Mouse (Mus musculus) spleen, adult 2 months (tissue): ENCODE results near the gene Tmem131l.

ENCODE experiments used
- CTCF ChIP-seq: fragments of 200-500 bp; IDR thresholded peaks from 2 replicates; pipeline ENCODE4 v1.5.1; 2011; ENCODE audit warnings: mild to moderate bottlenecking, inconsistent platforms; ENCODE audit not compliant: insufficient read depth, insufficient read length, insufficient replicate concordance; ENCODE audit errors: extremely low read depth
- POLR2A ChIP-seq: fragments of 200-500 bp; IDR thresholded peaks from 2 replicates; pipeline ENCODE4 v1.6.1; 2011; ENCODE audit warnings: low read depth, low read length, inconsistent platforms

DNA sequence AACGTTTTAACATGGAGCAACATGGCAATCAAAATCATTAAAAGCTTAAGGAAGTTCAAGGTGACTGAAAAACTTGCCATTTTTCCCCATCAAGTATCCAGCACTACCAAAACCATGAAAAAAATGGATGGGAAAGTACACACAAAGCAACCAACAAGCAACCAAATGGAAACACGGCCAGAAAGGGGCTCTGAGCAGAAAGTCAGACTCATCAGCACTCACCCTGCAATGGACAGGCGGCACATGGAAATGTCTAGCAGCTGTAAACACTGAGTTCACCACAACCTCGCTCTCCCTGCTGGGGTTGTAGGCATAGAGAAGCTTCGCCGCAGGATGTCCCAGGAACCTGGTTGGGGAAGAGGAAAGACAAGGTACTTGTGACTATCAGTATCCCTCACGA lies 77.9 kb downstream of the Tmem131l start:
- TF ChIP-seq CTCF (no peak), POLR2A (no peak)
